Mouse (Mus musculus): ENCODE data around the gene Olfr462.

Olfr462 gene

DNA sequence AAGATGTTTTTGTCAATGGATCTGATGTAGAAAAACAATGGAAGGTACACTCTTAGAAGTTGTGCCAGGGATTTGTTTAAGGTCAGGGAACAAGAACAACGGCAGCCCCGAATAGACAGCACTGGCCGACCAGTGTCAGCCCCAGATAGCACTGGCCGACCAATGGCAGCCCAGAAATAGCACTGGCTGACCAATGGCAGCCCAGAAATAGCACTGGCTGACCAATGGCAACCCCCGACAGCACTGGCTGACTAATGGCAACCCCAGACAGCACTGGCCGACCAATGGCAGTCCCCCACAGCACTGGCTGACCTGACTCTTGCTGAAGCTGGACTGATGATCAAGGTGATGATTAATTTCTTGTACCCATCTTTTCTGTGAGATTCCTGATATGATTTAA lies 44.2 kb downstream of the Olfr462 start:
- DNase-seq (ENCODE audit: low spot score in 2 of 2): no peak

GRCm38 (mm10) chr11:87846968-87847600 lies 45.0 kb downstream of the Olfr462 start:
- DNase-seq (ENCODE audit: low spot score in 2 of 2): no peak

DNA sequence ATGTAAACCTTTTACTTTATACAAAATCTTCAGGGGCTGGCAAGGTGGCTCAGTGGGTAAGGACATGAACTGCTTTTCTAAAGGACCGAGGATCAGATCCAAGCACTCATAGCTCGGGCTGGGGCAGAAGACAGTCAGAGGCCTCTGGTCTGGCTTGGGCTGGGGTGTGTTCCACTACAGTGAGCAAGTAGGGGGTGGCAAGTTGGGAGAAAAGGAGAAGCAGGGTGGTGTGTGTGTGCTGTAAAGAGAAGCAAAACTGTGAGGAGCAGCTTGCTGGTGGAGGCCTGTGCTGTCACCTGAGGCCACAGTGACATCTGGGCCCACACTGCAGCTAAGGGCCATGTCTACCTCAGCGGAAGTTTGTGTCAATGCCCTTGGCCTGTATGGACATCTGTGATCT lies 50.6 kb downstream of the Olfr462 start:
- no peak for DNase-seq (ENCODE audit: low spot score in 2 of 2)

GRCm38 (mm10) chr11:87840676-87841075 lies 51.4 kb downstream of the Olfr462 start:
- DNase-seq (ENCODE audit: low spot score in 2 of 2): no peak
